Mouse (Mus musculus) adrenal gland, adult 8-10 months (tissue): Measurements from ENCODE around the gene Obox8. TPM values are rescaled to one million over a fixed set of nuclear protein-coding genes. Genes with fewer than 3 reads are reported as not detected.

Experiments used
- DNase-seq: peaks from one replicate; pipeline ENCODE4 v3.0.0; 2022
- total RNA-seq, 4 experiments: library from RNA; stranded (reverse); gene quantifications; 2 replicates each; pipeline ENCODE4 v1.2.4; 2022

The Obox8 gene
- not detected for total RNA-seq

- no peak for DNase-seq
Measured at GRCm38 (mm10) chr7:14333457-14333856, at the start of gene Obox8. Gene Obox8, minus strand, starts transcription at chr7:14333557.

GRCm38 (mm10) chr7:14317209-14317608 is 16.1 kb downstream of the Obox8 start:
- DNase-seq, result no peak

- no peak for DNase-seq
Measured at GRCm38 (mm10) chr7:14308671-14309070, 24.7 kb downstream of the Obox8 start.

GRCm38 (mm10) chr7:14307571-14307970 is 25.8 kb downstream of the Obox8 start:
- DNase-seq, result no peak

Other genes with a start within 250 kb of the Obox8 start
- gene Sult2a3, start 210.5 kb downstream of the Obox8 start, total RNA-seq, result not detected
- gene Sult2a6, start 78.7 kb downstream of the Obox8 start, total RNA-seq, result not detected
- under 1 TPM in 1 of 4 experiments, not detected in 3; 0.59 TPM for gene Sult2a8, start 113.2 kb upstream of the Obox8 start, total RNA-seq
- not detected for gene Sult2a7, start 160.7 kb upstream of the Obox8 start, total RNA-seq
- gene Vmn1r90, start 229.9 kb upstream of the Obox8 start, total RNA-seq, result under 1 TPM in 3 of 4 experiments, not detected in 1; 0.03 to 0.28 (median 0.15) TPM